Mouse (Mus musculus) lung, postnatal 0 days (tissue): Measurements from ENCODE around the gene Adk. TPM values are rescaled to one million over a fixed set of nuclear protein-coding genes. Genes with fewer than 3 reads are reported as not detected.

Experiments used
- ATAC-seq: fragments of 200-750 bp; cut with Nextera tagmentation; 2 replicates; pipeline ENCODE4 v1.8.0; 2017; ENCODE audit warnings: moderate library complexity
- DNase-seq: peaks from one replicate; pipeline ENCODE4 v3.0.0-alpha.2; 2016; ENCODE audit warnings: low spot score
- H3K27ac ChIP-seq: fragments of 300-500 bp; sonication (generic); 2 replicates; pipeline ENCODE4 v1.5.1; 2014; ENCODE audit warnings: antibody characterized with exemption, mild to moderate bottlenecking, low read length, mixed read lengths
- H3K27me3 ChIP-seq: fragments of 300-500 bp; sonication (generic); replicated peaks from 2 replicates; pipeline ENCODE4 v1.6.1; 2014; ENCODE audit warnings: low read length, mixed read lengths; ENCODE audit not compliant: insufficient read depth
- H3K36me3 ChIP-seq: fragments of 300-500 bp; sonication (generic); 2 replicates; pipeline ENCODE4 v1.6.1; 2014; ENCODE audit warnings: low read length, mixed read lengths; ENCODE audit not compliant: insufficient read depth
- H3K4me1 ChIP-seq: fragments of 300-500 bp; sonication (generic); 2 replicates; pipeline ENCODE4 v1.6.1; 2014; ENCODE audit warnings: antibody characterized with exemption, low read depth, low read length, mixed read lengths; ENCODE audit not compliant: insufficient read depth
- H3K4me2 ChIP-seq: fragments of 300-500 bp; sonication (generic); replicated peaks from 2 replicates; pipeline ENCODE4 v1.6.1; 2014; ENCODE audit warnings: low read depth, mild to moderate bottlenecking, low read length, moderate library complexity, mixed read lengths
- H3K4me3 ChIP-seq: fragments of 300-500 bp; sonication (generic); 2 replicates; pipeline ENCODE4 v1.5.1; 2014; ENCODE audit warnings: low read depth, low read length
- H3K9ac ChIP-seq: fragments of 300-500 bp; sonication (generic); replicated peaks from 2 replicates; pipeline ENCODE4 v1.6.1; 2014; ENCODE audit warnings: low read depth, mild to moderate bottlenecking
- H3K9me3 ChIP-seq: fragments of 300-500 bp; sonication (generic); 2 replicates; pipeline ENCODE4 v1.6.1; 2016; ENCODE audit warnings: low read length, mixed read lengths
- CTCF ChIP-seq: IDR thresholded peaks from 2 replicates; pipeline ENCODE4 v1.5.1; 2016; ENCODE audit warnings: antibody characterized with exemption, mild to moderate bottlenecking
- EP300 ChIP-seq: IDR thresholded peaks from 2 replicates; pipeline ENCODE4 v1.6.1; 2016; ENCODE audit warnings: antibody characterized with exemption, mild to moderate bottlenecking, control low read depth
- WGBS: fragments of 180-500 bp; shearing (Covaris S2); extraction: QIAGEN DNeasy Blood & Tissue Kit; methylation state at CpG from one replicate; pipeline ENCODE4 v1.1.7; 2014; 5-methylcytosine and 5-hydroxymethylcytosine counted together
- polyA plus RNA-seq: library from polyadenylated mRNA; unstranded; fragments of >200 nt; fragmentation: Nextera tagmentation; extraction: Ambion mirVana; gene quantifications from 2 replicates; pipeline ENCODE4 v1.2.1, GENCODE M21; 2015

Gene Adk
- polyA plus RNA-seq, 1 experiment from 2014 or later = 238 TPM

DNA sequence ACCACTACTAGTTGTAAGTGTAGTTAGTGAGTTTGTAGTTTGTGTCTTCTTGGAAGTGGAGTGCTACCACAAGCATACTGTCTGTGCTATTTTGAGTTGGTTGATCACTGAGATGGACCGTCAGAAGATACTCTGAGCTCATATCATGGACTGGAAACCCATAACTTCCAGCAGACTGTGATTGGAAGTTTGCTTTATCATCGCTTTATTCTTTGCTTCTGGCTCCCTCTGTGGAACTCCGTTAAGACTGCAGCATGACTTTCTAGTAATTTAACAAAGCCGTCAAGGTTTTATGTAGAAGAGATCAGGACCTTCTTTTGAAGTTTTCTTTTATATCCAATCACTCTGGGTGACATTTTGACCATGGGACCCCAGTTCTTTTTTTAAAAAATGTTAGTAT, 58.1 kb downstream of the Adk start:
- H3K4me1 ChIP-seq = no peaks in the 10 kb centered on the region
- no peaks in the 10 kb centered on the region for H3K27me3 ChIP-seq
- H3K9ac ChIP-seq = no peak overlapping the region
- ATAC-seq (no peak), DNase-seq (peak; percentile 60)
- no peaks in the 10 kb centered on the region; the same call in 1 of the 2 replicates for H3K36me3 ChIP-seq
- 63% methylated on average over 4 of the region's 4 CpGs for WGBS
- no peak overlapping the region for H3K4me2 ChIP-seq
- H3K4me3 ChIP-seq = no peak overlapping the region
- no peaks in the 10 kb centered on the region for H3K9me3 ChIP-seq
- H3K27ac ChIP-seq = no peak overlapping the region
- TF ChIP-seq EP300 (no peak), CTCF (peak; percentile 62)

DNA sequence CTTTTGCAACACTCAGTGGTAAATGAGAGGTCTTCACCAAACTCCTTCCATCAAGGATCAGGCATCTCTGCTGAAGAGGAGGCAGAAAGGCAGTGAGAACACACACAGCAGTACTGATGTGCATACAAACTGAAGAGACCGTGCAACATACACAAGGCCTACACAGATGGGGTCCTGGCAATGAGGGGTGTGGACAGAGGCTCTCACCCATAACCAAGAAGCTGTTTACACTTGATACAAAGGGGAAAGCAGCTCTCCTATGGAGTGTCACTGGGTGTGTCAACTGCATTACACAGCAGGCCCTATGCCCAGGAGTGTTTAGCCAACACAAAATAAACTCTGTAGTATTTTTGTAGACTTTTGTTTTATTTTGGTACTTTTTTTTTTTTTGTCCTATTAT, 59.1 kb downstream of the Adk start:
- Histone ChIP-seq H3K4me3 (no peak overlapping the region), H3K9me3 (no peaks in the 10 kb centered on the region), H3K27ac (no peak overlapping the region), H3K4me2 (no peak overlapping the region), H3K4me1 (no peaks in the 10 kb centered on the region), H3K27me3 (no peaks in the 10 kb centered on the region), H3K9ac (no peak overlapping the region), H3K36me3 (no peaks in the 10 kb centered on the region; the same call in 1 of the 2 replicates)
- DNase-seq (no peak), ATAC-seq (no peak)
- TF ChIP-seq EP300 (no peak), CTCF (no peak)
- WGBS = 86% methylated on average over 1 of the region's 1 CpGs

DNA sequence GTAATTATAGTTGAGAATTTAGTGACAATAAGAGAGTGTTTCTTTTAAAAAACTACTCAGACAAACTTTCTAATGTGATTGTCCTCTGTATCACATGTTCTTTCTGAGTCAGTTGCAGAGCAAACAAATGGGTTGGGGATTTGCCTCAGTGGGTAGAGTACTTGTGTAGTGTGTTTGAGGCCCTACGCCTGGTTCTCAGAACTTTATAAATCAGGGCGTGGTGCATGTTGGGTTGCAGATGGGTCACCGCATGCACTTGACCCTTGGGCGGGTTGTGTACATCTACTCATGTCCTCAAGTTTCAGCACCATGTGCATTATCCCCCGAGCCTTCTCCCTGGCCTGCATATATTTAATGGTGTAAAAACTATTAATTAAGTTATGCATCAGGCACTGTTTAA, 59.8 kb downstream of the Adk start:
- H3K9me3 ChIP-seq = no peaks in the 10 kb centered on the region
- no peak overlapping the region for H3K4me3 ChIP-seq
- no peak overlapping the region for H3K9ac ChIP-seq
- DNase-seq (no peak), ATAC-seq (no peak)
- no peak overlapping the region for H3K4me2 ChIP-seq
- H3K27me3 ChIP-seq = no peaks in the 10 kb centered on the region
- H3K4me1 ChIP-seq = no peaks in the 10 kb centered on the region
- TF ChIP-seq EP300 (no peak), CTCF (no peak)
- WGBS = 77% methylated on average over 5 of the region's 5 CpGs
- no peak overlapping the region for H3K27ac ChIP-seq
- H3K36me3 ChIP-seq = no peaks in the 10 kb centered on the region

DNA sequence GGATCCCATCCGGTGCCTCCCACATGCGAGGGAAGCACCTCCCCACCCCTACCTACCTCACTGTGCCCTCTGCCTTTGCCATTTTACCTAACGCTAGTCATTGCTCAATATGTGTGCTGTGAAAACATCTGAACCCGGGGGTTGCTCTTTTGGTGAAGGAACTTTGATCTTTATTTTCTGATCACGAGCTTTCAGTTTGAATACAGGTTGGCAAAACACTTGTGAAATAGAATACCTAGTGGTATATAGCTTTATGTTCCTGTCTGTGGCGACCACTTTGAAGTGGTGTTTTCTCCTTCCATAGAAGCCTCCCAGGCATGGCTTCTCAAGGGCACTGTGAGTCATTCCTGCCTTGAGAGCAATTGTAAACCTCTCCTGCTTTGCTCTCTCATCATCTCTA, 60.4 kb downstream of the Adk start:
- no peak overlapping the region for H3K9ac ChIP-seq
- ATAC-seq (peak; percentile 43), DNase-seq (peak; percentile 54)
- H3K4me2 ChIP-seq = no peak overlapping the region
- TF ChIP-seq CTCF (no peak), EP300 (no peak; the same call in 1 of the 2 replicates)
- no peaks in the 10 kb centered on the region for H3K4me1 ChIP-seq
- H3K4me3 ChIP-seq = no peak overlapping the region
- 63% methylated on average over 6 of the region's 6 CpGs for WGBS
- no peaks in the 10 kb centered on the region for H3K27me3 ChIP-seq
- H3K27ac ChIP-seq = no peak overlapping the region
- H3K9me3 ChIP-seq = no peaks in the 10 kb centered on the region
- H3K36me3 ChIP-seq = no peaks in the 10 kb centered on the region

DNA sequence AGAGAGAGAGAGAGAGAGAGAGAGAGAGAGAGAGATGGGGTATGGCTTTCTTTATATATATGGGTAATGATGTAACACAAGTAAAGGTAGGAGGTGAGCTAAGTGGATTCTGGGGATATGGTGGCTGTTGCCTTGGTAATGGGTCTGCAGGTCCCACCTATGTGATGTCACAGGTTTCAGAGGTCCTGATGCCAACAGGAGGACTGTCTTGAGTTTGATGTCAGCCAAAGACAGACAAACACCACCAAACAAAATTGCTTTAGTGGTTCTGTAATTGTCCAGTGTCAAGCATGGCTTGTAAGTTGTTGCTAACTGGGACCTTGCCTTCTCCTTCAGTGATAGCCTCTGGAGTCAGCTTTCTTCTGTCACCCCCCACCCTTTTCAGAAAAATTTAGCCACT, 62.0 kb downstream of the Adk start:
- TF ChIP-seq EP300 = no peak
- no peak for TF ChIP-seq CTCF
- ATAC-seq = no peak
- H3K4me2 ChIP-seq = no peak overlapping the region

DNA sequence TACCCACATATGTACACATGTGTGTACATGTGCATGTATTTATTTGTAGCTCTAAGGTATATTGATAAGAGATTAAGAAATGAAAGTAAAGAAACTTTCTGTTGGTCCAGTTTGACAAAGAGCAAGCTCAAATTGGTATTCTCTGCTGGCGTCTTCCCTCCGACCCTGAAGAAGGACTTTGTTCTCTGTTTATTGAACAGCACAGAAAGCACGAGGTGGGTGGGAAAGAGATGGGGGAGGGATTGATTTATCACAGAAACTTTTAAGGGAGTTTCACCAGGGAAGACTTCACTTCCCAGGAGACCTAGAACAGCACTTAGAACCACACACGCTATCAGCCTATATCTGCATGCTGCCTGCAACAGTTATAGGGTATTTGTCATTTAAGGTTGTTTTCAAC, 62.9 kb downstream of the Adk start:
- WGBS = 62% methylated on average over 4 of the region's 4 CpGs

More for the DNA sequence above, 62.0 kb downstream of the Adk start:
- Histone ChIP-seq H3K9ac (no peak overlapping the region), H3K27ac (no peak overlapping the region), H3K9me3 (no peaks in the 10 kb centered on the region), H3K4me3 (no peak overlapping the region), H3K36me3 (no peaks in the 10 kb centered on the region), H3K27me3 (no peaks in the 10 kb centered on the region), H3K4me1 (no peaks in the 10 kb centered on the region)
- DNase-seq = no peak

DNA sequence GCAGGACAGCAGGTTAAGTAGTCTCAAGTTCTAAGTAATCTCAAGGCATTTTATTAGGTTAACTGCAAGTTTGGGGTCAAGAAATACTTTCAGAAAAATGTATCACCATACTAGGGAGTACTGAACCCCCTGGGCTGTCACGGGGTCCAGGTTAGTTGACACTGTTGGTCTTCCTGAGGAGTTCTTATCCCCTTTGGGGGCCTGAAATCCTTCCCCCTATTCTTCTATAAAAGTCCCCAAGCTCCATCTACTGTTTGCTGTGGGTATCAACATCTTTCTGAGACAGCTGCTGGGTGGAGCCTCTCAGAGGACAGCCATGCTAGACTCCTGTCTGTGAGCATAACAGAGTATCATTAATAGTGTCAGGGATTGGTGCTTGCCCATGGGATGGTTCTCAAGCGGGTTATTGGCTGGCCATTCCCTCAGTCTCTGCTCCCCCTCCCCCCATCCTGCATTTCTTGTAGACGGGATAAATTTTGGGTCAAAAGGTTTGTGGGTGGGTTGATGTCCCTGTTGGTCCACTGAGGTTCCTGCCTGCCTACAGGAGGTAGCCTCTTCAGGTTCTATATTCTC, 63.6 kb downstream of the Adk start:
- DNase-seq = peak; percentile 57
- TF ChIP-seq CTCF (peak; percentile 65), EP300 (no peak)
- H3K4me1 ChIP-seq = no peaks in the 10 kb centered on the region
- no peak overlapping the region for H3K4me3 ChIP-seq
- no peak overlapping the region for H3K4me2 ChIP-seq
- H3K27ac ChIP-seq = no peak overlapping the region
- H3K9ac ChIP-seq = no peak overlapping the region
- H3K9me3 ChIP-seq = no peaks in the 10 kb centered on the region
- 44% methylated on average over 3 of the region's 3 CpGs for WGBS
- no peaks in the 10 kb centered on the region for H3K36me3 ChIP-seq
- peak; percentile 44 for ATAC-seq
- no peaks in the 10 kb centered on the region for H3K27me3 ChIP-seq

More for the DNA sequence above, 62.9 kb downstream of the Adk start:
- H3K27me3 ChIP-seq = no peaks in the 10 kb centered on the region
- H3K27ac ChIP-seq = no peak overlapping the region
- no peaks in the 10 kb centered on the region for H3K9me3 ChIP-seq
- TF ChIP-seq EP300 = no peak
- TF ChIP-seq CTCF = no peak
- DNase-seq (no peak), ATAC-seq (no peak)
- no peak overlapping the region for H3K9ac ChIP-seq
- no peaks in the 10 kb centered on the region for H3K36me3 ChIP-seq
- H3K4me2 ChIP-seq = no peak overlapping the region
- H3K4me1 ChIP-seq = no peaks in the 10 kb centered on the region
- no peak overlapping the region for H3K4me3 ChIP-seq
